ENCODE assay signal across 9 mouse cellular contexts in genomic region chr19:12796328-12796931, GRCm38 (mm10). TPM values are rescaled to one million over a fixed set of nuclear protein-coding genes. Genes with fewer than 3 reads are reported as not detected.
DNase-seq lines count a peak whose midpoint lies in the region; ATAC-seq and TF ChIP-seq lines count a peak whose summit lies in the region.
"Had no signal": no experiment of that assay in that cellular context is flagged by ENCODE, and none has a peak within 500 bp of the region (broad histone marks: within the 10 kb centered on the region; RNA-seq: fewer than 3 reads in every experiment).

No protein-coding gene starts in this region.

- peak overlapping the region; percentile 97 for H3K27ac ChIP-seq in MEL (ENCODE audit: control insufficient read depth, low read depth, low read length)
- H3K27ac ChIP-seq in embryonic facial prominence, embryonic 12.5 days, result peak overlapping the region; percentile 99
- peak overlapping the region; percentile 100 for H3K27ac ChIP-seq in heart, postnatal 0 days (ENCODE audit: low read depth)
- peak overlapping the region; percentile 100 for H3K27ac ChIP-seq in limb, embryonic 15.5 days
- peak overlapping the region; percentile 81 for H3K27ac ChIP-seq in midbrain, embryonic 14.5 days (replicated peaks; ENCODE audit: low read depth, low read length)

- H3K79me2 ChIP-seq in MEL (ENCODE audit: control insufficient read depth, insufficient read depth, low read length, poor library complexity), result peaks cover 31% of the 10 kb centered on the region

- peak; percentile 81 to 86 for TF ChIP-seq EP300 in MEL (IDR thresholded peaks at IDR 0.05; ENCODE audit: low read depth in 1 of 2, low read length in 2 of 2)
- TF ChIP-seq EP300 in heart, postnatal 0 days (IDR thresholded peaks at IDR 0.05; ENCODE audit: low read depth), result no peak

- peak; percentile 10; the same call in 1 of the 2 replicates for ATAC-seq in embryonic facial prominence, embryonic 12.5 days (ENCODE audit: insufficient number of reproducible peaks, insufficient read depth, low FRiP score, low TSS enrichment)
- no peak for ATAC-seq in heart, postnatal 0 days (ENCODE audit: insufficient read depth, low read depth)
- no peak; the same call in 1 of the 2 replicates for ATAC-seq in limb, embryonic 15.5 days (ENCODE audit: insufficient number of reproducible peaks, low FRiP score, low TSS enrichment, low read depth)
- peak; percentile 3; the same call in 1 of the 2 replicates for ATAC-seq in midbrain, embryonic 14.5 days (ENCODE audit: low FRiP score, low TSS enrichment)

- TF ChIP-seq RAD21 in MEL (IDR thresholded peaks at IDR 0.05; ENCODE audit: low read depth, low read length), result no peak

- peaks cover 0 to 13% of the 10 kb centered on the region in 2 experiments; a peak in 3 of 4 replicates for H3K36me3 ChIP-seq in MEL (ENCODE audit: control insufficient read depth in 1 of 2, insufficient read depth in 2 of 2, low read length in 2 of 2)
- H3K36me3 ChIP-seq in embryonic facial prominence, embryonic 12.5 days, result no peaks in the 10 kb centered on the region
- no peaks in the 10 kb centered on the region for H3K36me3 ChIP-seq in heart, postnatal 0 days (replicated peaks; ENCODE audit: control insufficient read depth, insufficient read depth, low read length)
- H3K36me3 ChIP-seq in limb, embryonic 15.5 days, result no peaks in the 10 kb centered on the region
- no peaks in the 10 kb centered on the region for H3K36me3 ChIP-seq in midbrain, embryonic 14.5 days (ENCODE audit: control insufficient read depth, insufficient read depth, low read length)

- WGBS in embryonic facial prominence, embryonic 12.5 days, result under 1% methylated on average over 29 of the region's 29 CpGs
- WGBS in heart, postnatal 0 days, result 0% methylated on average over 29 of the region's 29 CpGs
- under 1% methylated on average over 29 of the region's 29 CpGs for WGBS in limb, embryonic 15.5 days
- WGBS in midbrain, embryonic 14.5 days, result under 1% methylated on average over 29 of the region's 29 CpGs

- no peaks in the 10 kb centered on the region for H3K27me3 ChIP-seq in MEL (ENCODE audit: control insufficient read depth in 1 of 2, insufficient read depth in 2 of 2, low read length in 2 of 2)
- no peaks in the 10 kb centered on the region for H3K27me3 ChIP-seq in embryonic facial prominence, embryonic 12.5 days
- H3K27me3 ChIP-seq in heart, postnatal 0 days (ENCODE audit: control insufficient read depth, insufficient read depth, low read length), result no peaks in the 10 kb centered on the region
- H3K27me3 ChIP-seq in limb, embryonic 15.5 days, result no peaks in the 10 kb centered on the region
- no peaks in the 10 kb centered on the region for H3K27me3 ChIP-seq in midbrain, embryonic 14.5 days (ENCODE audit: control insufficient read depth, insufficient read depth, low read length)

- peak overlapping the region; percentile 59 for H3K4me2 ChIP-seq in embryonic facial prominence, embryonic 12.5 days (replicated peaks)
- peak overlapping the region; percentile 97 for H3K4me2 ChIP-seq in heart, postnatal 0 days (ENCODE audit: low read depth, low read length)
- H3K4me2 ChIP-seq in limb, embryonic 15.5 days, result peak overlapping the region; percentile 70
- peak overlapping the region; percentile 86 for H3K4me2 ChIP-seq in midbrain, embryonic 14.5 days (ENCODE audit: low read length)

- peaks cover 3 to 12% of the 10 kb centered on the region in 2 experiments; a peak in 3 of 4 replicates for H3K4me1 ChIP-seq in MEL (ENCODE audit: control insufficient read depth in 1 of 2, insufficient read depth in 2 of 2, low read length in 2 of 2)
- 0 out of 2 replicates have a peak, but pooled peaks cover 5% of the 10 kb centered on the region for H3K4me1 ChIP-seq in embryonic facial prominence, embryonic 12.5 days
- H3K4me1 ChIP-seq in heart, postnatal 0 days (ENCODE audit: control insufficient read depth, insufficient read depth), result peaks cover 10% of the 10 kb centered on the region
- peaks cover 2% of the 10 kb centered on the region; the same call in 1 of the 2 replicates for H3K4me1 ChIP-seq in limb, embryonic 15.5 days
- peaks cover 13% of the 10 kb centered on the region for H3K4me1 ChIP-seq in midbrain, embryonic 14.5 days (ENCODE audit: control insufficient read depth, insufficient read depth, low read length)

- H3K9ac ChIP-seq in MEL (ENCODE audit: control insufficient read depth, low read depth, low read length, poor library complexity, severe bottlenecking), result peak overlapping the region; percentile 100
- H3K9ac ChIP-seq in embryonic facial prominence, embryonic 12.5 days, result peak overlapping the region; percentile 47
- H3K9ac ChIP-seq in heart, postnatal 0 days (replicated peaks; ENCODE audit: low read depth, low read length), result peak overlapping the region; percentile 98
- H3K9ac ChIP-seq in limb, embryonic 15.5 days, result peak overlapping the region; percentile 50
- peak overlapping the region; percentile 60 for H3K9ac ChIP-seq in midbrain, embryonic 14.5 days (replicated peaks; ENCODE audit: low read length)

- TF ChIP-seq CTCF in MEL (IDR thresholded peaks at IDR 0.05 in 2 of 3, conservative IDR thresholded peaks at IDR 0.05 in 1 of 3; ENCODE audit: control insufficient read depth in 1 of 3, insufficient read depth in 1 of 3, low read depth in 2 of 3, low read length in 3 of 3, poor library complexity in 1 of 3, severe bottlenecking in 1 of 3), result no peak
- TF ChIP-seq CTCF in heart, postnatal 0 days (IDR thresholded peaks at IDR 0.05; ENCODE audit: low read depth), result no peak

- no peaks in the 10 kb centered on the region for H3K9me3 ChIP-seq in MEL (replicated peaks; ENCODE audit: insufficient read depth, low read length)
- no peaks in the 10 kb centered on the region for H3K9me3 ChIP-seq in embryonic facial prominence, embryonic 12.5 days
- no peaks in the 10 kb centered on the region for H3K9me3 ChIP-seq in heart, postnatal 0 days (replicated peaks; ENCODE audit: control insufficient read depth, low read length)
- H3K9me3 ChIP-seq in limb, embryonic 15.5 days, result no peaks in the 10 kb centered on the region
- H3K9me3 ChIP-seq in midbrain, embryonic 14.5 days (ENCODE audit: control insufficient read depth, low read length), result no peaks in the 10 kb centered on the region

- peak; percentile 68 to 73 for TF ChIP-seq POLR2A in MEL (IDR thresholded peaks at IDR 0.05; ENCODE audit: control insufficient read depth in 1 of 2, insufficient read depth in 1 of 2, low read depth in 1 of 2, low read length in 2 of 2, poor library complexity in 1 of 2)

- DNase-seq in B cell, adult 2 months, result peak; percentile 85 to 87
- peak; percentile 94 for DNase-seq in MEL (ENCODE audit: low read depth, low spot score)
- peak; percentile 73 for DNase-seq in heart, postnatal 0 days (ENCODE audit: low spot score)
- no peak for DNase-seq in midbrain, embryonic 14.5 days
- DNase-seq in spleen, postnatal 4 days (ENCODE audit: low spot score in 2 of 2), result peak; percentile 72 to 84
- DNase-seq in layer of hippocampus, adult 11-12 months (ENCODE audit: low spot score), result no peak

- H3K4me3 ChIP-seq in MEL (ENCODE audit: control insufficient read depth in 1 of 2, insufficient read depth in 1 of 2, low read depth in 2 of 2, low read length in 2 of 2), result peak overlapping the region; percentile 44 to 95
- peak overlapping the region; percentile 86 for H3K4me3 ChIP-seq in embryonic facial prominence, embryonic 12.5 days
- peak overlapping the region; percentile 99 for H3K4me3 ChIP-seq in heart, postnatal 0 days (ENCODE audit: low read depth, low read length)
- H3K4me3 ChIP-seq in limb, embryonic 15.5 days, result peak overlapping the region; percentile 99
- peak overlapping the region; percentile 84 for H3K4me3 ChIP-seq in midbrain, embryonic 14.5 days (replicated peaks; ENCODE audit: low read depth, low read length)

RNA-seq across cellular contexts. Expression of gene Lpxn, which starts 0.4 kb away (rescaled TPM):
- total RNA-seq in MEL (2012; rRNA removed), result 9.9 and 12.9 TPM in 2 replicates
- polyA plus RNA-seq in MEL (2012; ENCODE audit: insufficient read depth in 1 of 2, insufficient read length in 2 of 2, low read depth in 1 of 2, low replicate concordance in 2 of 2, missing spikeins in 1 of 2), result 10 to 100 TPM in 1 of 2 experiments, not detected in 1; 12.3 TPM
- polyA plus RNA-seq in embryonic facial prominence, embryonic 12.5 days (2016; fragmentation: Nextera tagmentation; extraction: Ambion mirVana), result 1.1 and 1.3 TPM in 2 replicates
- 0.27 and 1.3 TPM in 2 replicates for total RNA-seq in heart, postnatal 0 days (2014; rRNA removed; ENCODE audit: low replicate concordance)
- polyA plus RNA-seq in heart, postnatal 0 days (2015; fragmentation: Nextera tagmentation; extraction: Ambion mirVana), result 0.89 and 1.0 TPM in 2 replicates
- polyA plus RNA-seq in limb, embryonic 15.5 days (2015; fragmentation: Nextera tagmentation; extraction: Ambion mirVana), result 6.0 and 6.3 TPM in 2 replicates
- polyA plus RNA-seq in midbrain, embryonic 14.5 days (2014; fragmentation: Nextera tagmentation; extraction: Ambion mirVana), result 0.46 and 1.3 TPM in 2 replicates

RNA-seq across cellular contexts. Expression of gene Zfp91, which starts 0.5 kb away (rescaled TPM):
- total RNA-seq in MEL (2012; rRNA removed), result 31.6 and 32.3 TPM in 2 replicates
- 100 to 1,000 TPM in 1 of 2 experiments, 10 to 100 TPM in 1; 51.7 to 148 TPM for polyA plus RNA-seq in MEL (2012; ENCODE audit: insufficient read depth in 1 of 2, insufficient read length in 2 of 2, low read depth in 1 of 2, low replicate concordance in 2 of 2, missing spikeins in 1 of 2)
- polyA plus RNA-seq in embryonic facial prominence, embryonic 12.5 days (2016; fragmentation: Nextera tagmentation; extraction: Ambion mirVana), result 17.0 and 18.5 TPM in 2 replicates
- total RNA-seq in heart, postnatal 0 days (2014; rRNA removed; ENCODE audit: low replicate concordance), result 43.6 and 48.2 TPM in 2 replicates
- 8.6 and 9.5 TPM in 2 replicates for polyA plus RNA-seq in heart, postnatal 0 days (2015; fragmentation: Nextera tagmentation; extraction: Ambion mirVana)
- 11.2 and 13.8 TPM in 2 replicates for polyA plus RNA-seq in limb, embryonic 15.5 days (2015; fragmentation: Nextera tagmentation; extraction: Ambion mirVana)
- polyA plus RNA-seq in midbrain, embryonic 14.5 days (2014; fragmentation: Nextera tagmentation; extraction: Ambion mirVana), result 10.6 and 15.3 TPM in 2 replicates

RNA-seq across cellular contexts. Expression of gene Cntf, which starts 31.0 kb away (rescaled TPM):
- total RNA-seq in MEL (2012; rRNA removed), result 2.5 and 3.2 TPM in 2 replicates
- 1 to 10 TPM in 1 of 2 experiments, not detected in 1; 8.2 TPM for polyA plus RNA-seq in MEL (2012; ENCODE audit: insufficient read depth in 1 of 2, insufficient read length in 2 of 2, low read depth in 1 of 2, low replicate concordance in 2 of 2, missing spikeins in 1 of 2)
- 2.2 and 2.7 TPM in 2 replicates for polyA plus RNA-seq in embryonic facial prominence, embryonic 12.5 days (2016; fragmentation: Nextera tagmentation; extraction: Ambion mirVana)
- total RNA-seq in heart, postnatal 0 days (2014; rRNA removed; ENCODE audit: low replicate concordance), result 1.2 TPM in 1 of 2 replicates, not detected in the other
- 0.98 and 1.2 TPM in 2 replicates for polyA plus RNA-seq in heart, postnatal 0 days (2015; fragmentation: Nextera tagmentation; extraction: Ambion mirVana)
- 0.48 and 0.87 TPM in 2 replicates for polyA plus RNA-seq in limb, embryonic 15.5 days (2015; fragmentation: Nextera tagmentation; extraction: Ambion mirVana)
- polyA plus RNA-seq in midbrain, embryonic 14.5 days (2014; fragmentation: Nextera tagmentation; extraction: Ambion mirVana), result 1.9 TPM in 1 of 2 replicates, not detected in the other

RNA-seq across cellular contexts. Expression of gene Gm5244, which starts 50.1 kb away (rescaled TPM):
- not detected in 2 replicates for total RNA-seq in MEL (2012; rRNA removed)
- under 1 TPM in 1 of 2 experiments, not detected in 1; 0.13 TPM for polyA plus RNA-seq in MEL (2012; ENCODE audit: insufficient read depth in 1 of 2, insufficient read length in 2 of 2, low read depth in 1 of 2, low replicate concordance in 2 of 2, missing spikeins in 1 of 2)
- not detected in 2 replicates for polyA plus RNA-seq in embryonic facial prominence, embryonic 12.5 days (2016; fragmentation: Nextera tagmentation; extraction: Ambion mirVana)
- total RNA-seq in heart, postnatal 0 days (2014; rRNA removed; ENCODE audit: low replicate concordance), result not detected in 2 replicates
- not detected in 2 replicates for polyA plus RNA-seq in heart, postnatal 0 days (2015; fragmentation: Nextera tagmentation; extraction: Ambion mirVana)
- polyA plus RNA-seq in limb, embryonic 15.5 days (2015; fragmentation: Nextera tagmentation; extraction: Ambion mirVana), result not detected in 2 replicates
- not detected in 2 replicates for polyA plus RNA-seq in midbrain, embryonic 14.5 days (2014; fragmentation: Nextera tagmentation; extraction: Ambion mirVana)
- polyA plus RNA-seq: gonadal fat pad, adult 2 months had no signal

Comparison
In these comparisons a context has a peak if more than half of its experiments do, and no peak if none do; other contexts are left out.
1. DNase-seq: peak in B cell, adult 2 months (2 of 2), MEL (single experiment), heart, postnatal 0 days (single experiment) and spleen, postnatal 4 days (2 of 2); none in midbrain, embryonic 14.5 days (single experiment) and layer of hippocampus, adult 11-12 months (single experiment).
2. H3K9ac ChIP-seq: peak in every context shown above with its lines; median percentile 100 in MEL; 98 in heart, postnatal 0 days; 60 in midbrain, embryonic 14.5 days; 50 in limb, embryonic 15.5 days; 47 in embryonic facial prominence, embryonic 12.5 days.
3. ATAC-seq: peak in embryonic facial prominence, embryonic 12.5 days (single experiment) and midbrain, embryonic 14.5 days (single experiment); none in heart, postnatal 0 days (single experiment) and limb, embryonic 15.5 days (single experiment).
4. Peak in every context shown above with its lines, with median percentiles within 50 percentile points of each other: H3K27ac ChIP-seq, H3K4me3 ChIP-seq and H3K4me2 ChIP-seq.